Mouse (Mus musculus) small intestine, adult 2 months (tissue): ENCODE results near the gene Chd3.

Experiments
- CTCF ChIP-seq: fragments of 200-500 bp; IDR thresholded peaks from 2 replicates; pipeline ENCODE4 v1.5.1; 2012; ENCODE audit warnings: low read depth, mild to moderate bottlenecking, control low read depth, inconsistent platforms, low read length, moderate library complexity, mixed read lengths; ENCODE audit not compliant: insufficient replicate concordance, insufficient read length; ENCODE audit errors: extremely low read depth
- POLR2A ChIP-seq: fragments of 200-500 bp; IDR thresholded peaks from 2 replicates; pipeline ENCODE4 v1.6.1; 2012; ENCODE audit warnings: low read depth, mild to moderate bottlenecking, control low read depth, inconsistent platforms, low read length, moderate library complexity

GRCm38 (mm10) chr11:69410310-69411072 is 41.3 kb upstream of the Chd3 start:
- TF ChIP-seq CTCF (no peak), POLR2A (no peak; the same call in 1 of the 2 replicates)
